Mouse (Mus musculus) MEL (cell line): ENCODE data around the gene Sh3tc1. TPM values are rescaled to one million over a fixed set of nuclear protein-coding genes. Genes with fewer than 3 reads are reported as not detected.

Source experiments
- DNase-seq: peaks from one replicate; pipeline ENCODE4 v3.0.0; 2011; ENCODE audit warnings: low read depth, low spot score
- H3K27ac ChIP-seq: 2 replicates; pipeline ENCODE4 v1.5.1; 2012; ENCODE audit warnings: low read depth, mild to moderate bottlenecking, control low read depth, low read length, moderate library complexity; ENCODE audit not compliant: control insufficient read depth
- H3K27me3 ChIP-seq, 2 experiments: fragments of 150-350 bp in 1 of 2; sonication (generic) in 1 of 2; 2 replicates each; pipeline ENCODE4 v1.6.1; 2012; ENCODE audit warnings: low read length in 2 of 2, mild to moderate bottlenecking in 2 of 2, improper control_type of control experiment in 1 of 2, moderate library complexity in 1 of 2; ENCODE audit not compliant: insufficient read depth in 2 of 2, control insufficient read depth in 1 of 2
- H3K36me3 ChIP-seq, 2 experiments: 2 replicates each; pipeline ENCODE4 v1.6.1; 2012 to 2014; ENCODE audit warnings: low read length in 2 of 2, improper control_type of control experiment in 1 of 2, inconsistent platforms in 1 of 2, mild to moderate bottlenecking in 1 of 2; ENCODE audit not compliant: insufficient read depth in 2 of 2, control insufficient read depth in 1 of 2
- H3K4me1 ChIP-seq, 2 experiments: fragments of 150-350 bp in 1 of 2; sonication (generic) in 1 of 2; 2 replicates each; pipeline ENCODE4 v1.6.1; 2012; ENCODE audit warnings: low read length in 2 of 2, improper control_type of control experiment in 1 of 2, mild to moderate bottlenecking in 1 of 2; ENCODE audit not compliant: insufficient read depth in 2 of 2, control insufficient read depth in 1 of 2
- H3K4me3 ChIP-seq, 2 experiments: fragments of 150-350 bp in 1 of 2; sonication (generic) in 1 of 2; 2 replicates each; pipeline ENCODE4 v1.5.1; 2012; ENCODE audit warnings: low read depth in 2 of 2, low read length in 2 of 2, mild to moderate bottlenecking in 2 of 2, moderate library complexity in 2 of 2, control low read depth in 1 of 2, improper control_type of control experiment in 1 of 2; ENCODE audit not compliant: control insufficient read depth in 1 of 2, insufficient read depth in 1 of 2
- H3K79me2 ChIP-seq: 2 replicates; pipeline ENCODE4 v1.6.1; 2012; ENCODE audit warnings: mild to moderate bottlenecking, low read length, moderate library complexity; ENCODE audit not compliant: control insufficient read depth, poor library complexity, insufficient read depth
- H3K9ac ChIP-seq: 2 replicates; pipeline ENCODE4 v1.6.1; 2012; ENCODE audit warnings: low read depth, mild to moderate bottlenecking, control low read depth, low read length, moderate library complexity; ENCODE audit not compliant: control insufficient read depth, poor library complexity, severe bottlenecking
- H3K9me3 ChIP-seq: fragments of 150-350 bp; sonication (generic); replicated peaks from 2 replicates; pipeline ENCODE4 v1.6.1; 2012; ENCODE audit warnings: mild to moderate bottlenecking, low read length, improper control_type of control experiment, moderate library complexity; ENCODE audit not compliant: insufficient read depth
- ELF1 ChIP-seq: IDR thresholded peaks from 2 replicates; pipeline ENCODE4 v1.6.1; 2014; ENCODE audit warnings: low read depth, mild to moderate bottlenecking, inconsistent platforms, low read length, improper control_type of control experiment, moderate library complexity
- EP300 ChIP-seq, 2 experiments: IDR thresholded peaks; 2 replicates each; pipeline ENCODE4 v1.6.1; 2011; ENCODE audit warnings: improper control_type of control experiment in 2 of 2, low read length in 2 of 2, low read depth in 1 of 2, mild to moderate bottlenecking in 1 of 2
- GABPA ChIP-seq: IDR thresholded peaks from 2 replicates; pipeline ENCODE4 v1.6.1; 2012; ENCODE audit warnings: low read depth, mild to moderate bottlenecking, inconsistent platforms, low read length, improper control_type of control experiment, moderate library complexity
- JUND ChIP-seq: IDR thresholded peaks from 2 replicates; pipeline ENCODE4 v1.6.1; 2011; ENCODE audit warnings: low read depth, mild to moderate bottlenecking, improper control_type of control experiment, low read length
- MAX ChIP-seq: IDR thresholded peaks from 2 replicates; pipeline ENCODE4 v1.6.1; 2011; ENCODE audit warnings: low read length, improper control_type of control experiment
- MAZ ChIP-seq: IDR thresholded peaks from 2 replicates; pipeline ENCODE4 v1.6.1; 2012; ENCODE audit warnings: low read depth, mild to moderate bottlenecking, inconsistent platforms, low read length, improper control_type of control experiment
- MEF2A ChIP-seq: IDR thresholded peaks from 2 replicates; pipeline ENCODE4 v1.6.1; 2014; ENCODE audit warnings: low read depth, mild to moderate bottlenecking, inconsistent platforms, low read length, improper control_type of control experiment; ENCODE audit not compliant: poor library complexity, insufficient replicate concordance, severe bottlenecking; ENCODE audit errors: extremely low read depth
- MYC ChIP-seq: IDR thresholded peaks from 2 replicates; pipeline ENCODE4 v1.6.1; 2011; ENCODE audit warnings: low read depth, mild to moderate bottlenecking, low read length, improper control_type of control experiment, moderate library complexity
- NELFE ChIP-seq: IDR thresholded peaks from 2 replicates; pipeline ENCODE4 v1.6.1; 2011; ENCODE audit warnings: low read depth, low read length, improper control_type of control experiment
- NRF1 ChIP-seq: IDR thresholded peaks from 2 replicates; pipeline ENCODE4 v1.6.1; 2014; ENCODE audit warnings: low read depth, mild to moderate bottlenecking, inconsistent platforms, low read length, improper control_type of control experiment, moderate library complexity; ENCODE audit not compliant: poor library complexity, insufficient read depth, severe bottlenecking
- POLR2A ChIP-seq, 2 experiments: IDR thresholded peaks; 2 replicates each; pipeline ENCODE4 v1.6.1; 2011 to 2012; ENCODE audit warnings: low read length in 2 of 2, mild to moderate bottlenecking in 2 of 2, control low read depth in 1 of 2, improper control_type of control experiment in 1 of 2, low read depth in 1 of 2, moderate library complexity in 1 of 2; ENCODE audit not compliant: control insufficient read depth in 1 of 2, insufficient read depth in 1 of 2, poor library complexity in 1 of 2
- RAD21 ChIP-seq: IDR thresholded peaks from 2 replicates; pipeline ENCODE4 v1.6.1; 2011; ENCODE audit warnings: mild to moderate bottlenecking, low read depth, low read length, improper control_type of control experiment
- RCOR1 ChIP-seq: IDR thresholded peaks from 2 replicates; pipeline ENCODE4 v1.6.1; 2012; ENCODE audit warnings: low read depth, mild to moderate bottlenecking, inconsistent platforms, low read length, improper control_type of control experiment
- TBP ChIP-seq: IDR thresholded peaks from 2 replicates; pipeline ENCODE4 v1.8.0; 2011; ENCODE audit warnings: low read depth, low read length, improper control_type of control experiment
- TCF12 ChIP-seq: IDR thresholded peaks from 2 replicates; pipeline ENCODE4 v1.6.1; 2014; ENCODE audit warnings: low read depth, mild to moderate bottlenecking, inconsistent platforms, low read length, improper control_type of control experiment, moderate library complexity
- USF1 ChIP-seq: IDR thresholded peaks from 2 replicates; pipeline ENCODE4 v1.6.1; 2014; ENCODE audit warnings: low read depth, mild to moderate bottlenecking, inconsistent platforms, low read length, improper control_type of control experiment, moderate library complexity
- ZKSCAN1 ChIP-seq: IDR thresholded peaks from 2 replicates; pipeline ENCODE4 v1.6.1; 2012; ENCODE audit warnings: low read depth, mild to moderate bottlenecking, inconsistent platforms, low read length, improper control_type of control experiment, moderate library complexity
- ZMIZ1 ChIP-seq: IDR thresholded peaks from 2 replicates; pipeline ENCODE4 v1.6.1; 2012; ENCODE audit warnings: low read depth, mild to moderate bottlenecking, inconsistent platforms, low read length, improper control_type of control experiment, moderate library complexity
- polyA plus RNA-seq, 2 experiments: library from polyadenylated mRNA; stranded (reverse) in 1 of 2; unstranded in 1 of 2; fragments of >175 nt in 1 of 2; fragments of >200 nt in 1 of 2; gene quantifications; 2 replicates each; pipeline versions ENCODE4 v1.2.1 to v1.2.4; 2012; ENCODE audit warnings: low replicate concordance in 2 of 2, low read depth in 1 of 2; ENCODE audit not compliant: insufficient read length in 2 of 2, insufficient read depth in 1 of 2, missing spikeins in 1 of 2
- total RNA-seq: library from RNA; depleted of rRNA; stranded (reverse); fragments of 300-350 nt; gene quantifications from 2 replicates; pipeline ENCODE4 v1.2.3, GENCODE M21; 2012

Gene Sh3tc1
- total and polyA plus RNA-seq, 3 experiments, result not detected

GRCm38 (mm10) chr5:35733523-35733922, 6.3 kb downstream of the Sh3tc1 start:
- Histone ChIP-seq H3K4me3 (no peak overlapping the region), H3K27ac (no peak overlapping the region), H3K27me3 (no peaks in the 10 kb centered on the region), H3K9me3 (no peaks in the 10 kb centered on the region), H3K4me1 (no peaks in the 10 kb centered on the region), H3K36me3 (no peaks in the 10 kb centered on the region), H3K79me2 (no peaks in the 10 kb centered on the region), H3K9ac (no peak overlapping the region)
- DNase-seq, result no peak
- TF ChIP-seq JUND (no peak), MAZ (no peak), USF1 (no peak), POLR2A (IDR thresholded peaks at IDR 0.05; ENCODE audit: control insufficient read depth in 1 of 2, insufficient read depth in 1 of 2, low read depth in 1 of 2, low read length in 2 of 2, poor library complexity in 1 of 2) (no peak), ZKSCAN1 (no peak), NRF1 (no peak), ELF1 (no peak), MAX (no peak), MYC (no peak), TBP (no peak), GABPA (no peak), EP300 (IDR thresholded peaks at IDR 0.05; ENCODE audit: low read depth in 1 of 2, low read length in 2 of 2) (no peak), MEF2A (no peak), ZMIZ1 (no peak)

DNA sequence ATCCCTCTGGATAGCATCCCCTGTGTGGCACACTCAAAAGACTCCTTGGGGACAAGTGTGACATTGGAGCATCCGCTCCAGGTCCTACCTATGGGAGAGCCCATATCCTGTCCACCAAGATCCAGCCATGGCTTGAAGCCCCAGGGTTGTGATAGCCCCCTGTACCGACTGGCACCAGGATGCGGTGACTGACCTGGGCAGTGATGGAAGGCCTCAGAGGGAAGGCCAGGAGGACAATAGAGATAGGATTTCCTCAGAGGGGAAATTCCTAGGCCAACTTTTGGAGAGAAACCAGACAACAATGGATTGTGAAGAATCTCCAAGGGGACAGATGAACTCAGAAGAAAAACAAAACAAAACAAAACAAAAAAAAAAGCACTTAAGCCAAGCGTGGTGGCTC, 8.8 kb downstream of the Sh3tc1 start:
- Histone ChIP-seq H3K27me3 (no peaks in the 10 kb centered on the region), H3K36me3 (no peaks in the 10 kb centered on the region)
- no peak for TF ChIP-seq RCOR1
- TF ChIP-seq USF1, result no peak
- no peak for TF ChIP-seq RAD21
- no peak for TF ChIP-seq MEF2A
- no peak for TF ChIP-seq NELFE
- TF ChIP-seq TCF12, result no peak
- TF ChIP-seq, all 39 proteins: peak for 0
- H3K4me3 ChIP-seq, result no peak overlapping the region
- no peaks in the 10 kb centered on the region for H3K79me2 ChIP-seq
- H3K9me3 ChIP-seq, result no peaks in the 10 kb centered on the region
- H3K9ac ChIP-seq, result no peak overlapping the region
- no peak overlapping the region for H3K27ac ChIP-seq
- no peak for DNase-seq
- H3K4me1 ChIP-seq, result no peaks in the 10 kb centered on the region
